Mouse (Mus musculus): ENCODE results near the gene Kcnip2. TPM values are rescaled to one million over a fixed set of nuclear protein-coding genes. Genes with fewer than 3 reads are reported as not detected.
A peak's percentile ranks its signal among the peaks of the same experiment; 100 is the strongest.

Gene Kcnip2
- not detected in 2 replicates for total RNA-seq (2017)

DNA sequence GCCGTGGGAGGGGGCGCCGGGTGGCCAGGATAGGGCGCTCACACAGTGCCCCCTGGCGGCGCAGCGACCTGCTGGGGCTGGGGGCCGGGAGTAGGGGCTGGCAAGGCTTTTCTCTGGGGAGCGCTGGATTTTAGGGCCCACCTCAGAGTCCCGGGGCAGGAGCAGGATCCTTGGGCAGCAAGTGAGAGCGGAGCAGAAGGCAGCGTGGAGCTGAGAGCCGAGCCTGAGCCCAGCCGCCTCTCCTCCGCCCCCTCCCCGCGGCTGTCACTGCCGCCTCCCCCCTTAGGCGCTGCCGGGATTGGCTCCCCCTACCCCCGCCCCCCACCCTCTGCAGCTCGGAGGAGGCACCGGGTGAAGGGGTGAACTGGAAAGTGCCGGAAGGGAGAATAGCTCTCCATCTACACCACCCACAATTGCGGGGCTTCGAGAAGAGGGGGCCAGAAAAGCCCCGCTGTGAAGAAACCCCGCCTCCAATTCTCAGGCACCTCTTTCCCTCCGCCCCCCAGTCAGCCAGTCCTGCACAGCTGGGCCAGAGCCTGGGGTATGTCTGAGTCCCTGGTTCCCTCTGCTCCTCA is at the start of gene Kcnip2:
TSS of gene Kcnip2 (minus strand) at position 231 of the 575 bp plus-strand sequence.
- ATAC-seq (replicated peaks; ENCODE audit: low read depth, poor library complexity, severe bottlenecking), result no peak

DNA sequence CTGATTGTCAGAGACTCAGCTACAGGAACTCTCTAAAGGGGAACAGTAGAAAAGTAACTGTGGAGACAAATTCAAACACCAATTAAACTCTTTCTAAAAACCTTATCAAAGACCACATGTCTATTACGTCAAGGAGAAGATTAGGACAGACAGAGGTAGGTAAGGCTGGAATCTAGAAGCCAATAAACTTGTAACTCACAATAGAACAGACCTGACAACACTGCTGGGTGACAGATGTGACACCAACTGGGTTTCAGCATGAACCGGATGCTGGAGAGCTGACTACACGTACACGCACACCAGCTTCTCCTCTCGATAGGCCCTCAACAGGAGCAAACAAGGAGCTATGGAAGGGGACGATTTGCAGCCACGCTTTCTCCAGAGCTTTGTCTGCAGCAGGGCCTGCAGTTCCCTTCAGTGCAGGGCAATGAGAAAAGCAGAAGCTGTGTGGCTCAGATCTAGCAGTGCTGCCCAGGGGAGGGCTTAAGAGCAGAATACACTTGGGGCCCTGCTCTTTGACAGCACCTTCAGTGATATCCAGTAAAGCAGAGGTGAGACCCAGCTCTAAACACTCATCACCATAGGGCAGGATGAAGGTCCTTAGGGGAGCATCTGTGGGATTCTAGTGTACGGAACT is 39.5 kb upstream of the Kcnip2 start:
- 0 out of 2 replicates have a peak, but pooled peaks have one; percentile 47 for ATAC-seq (replicated peaks; ENCODE audit: low read depth, poor library complexity, severe bottlenecking)

DNA sequence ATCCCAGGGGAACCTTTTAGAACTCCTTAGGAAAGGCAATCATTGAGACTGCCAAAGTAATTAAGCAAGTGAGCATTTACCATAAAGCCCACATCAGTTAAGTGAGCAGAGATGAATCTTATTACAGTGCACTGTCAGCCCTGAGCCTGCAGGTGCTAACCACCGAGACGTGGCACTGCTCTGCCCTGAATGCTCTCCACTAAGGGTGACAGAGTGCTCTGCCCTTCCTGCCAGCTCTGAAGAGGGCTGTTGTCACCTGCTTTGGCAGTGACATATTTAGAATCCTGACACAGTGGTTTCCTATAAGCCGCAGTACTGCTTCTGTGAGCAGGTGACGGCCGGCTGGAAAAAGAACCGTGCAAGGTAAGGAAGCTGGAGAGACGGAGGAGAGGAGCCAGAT is 38.7 kb upstream of the Kcnip2 start:
- no peak for ATAC-seq (replicated peaks; ENCODE audit: low read depth, poor library complexity, severe bottlenecking)

GRCm38 (mm10) chr19:45847733-45848093 is 31.9 kb upstream of the Kcnip2 start:
- no peak for ATAC-seq (replicated peaks; ENCODE audit: low read depth, poor library complexity, severe bottlenecking)

GRCm38 (mm10) chr19:45847016-45847732 is 31.3 kb upstream of the Kcnip2 start:
- no peak for ATAC-seq (replicated peaks; ENCODE audit: low read depth, poor library complexity, severe bottlenecking)

- no peak for ATAC-seq (replicated peaks; ENCODE audit: low read depth, poor library complexity, severe bottlenecking)
These were observed 28.3 kb upstream of the Kcnip2 start for GRCm38 (mm10) chr19:45844209-45844608.

DNA sequence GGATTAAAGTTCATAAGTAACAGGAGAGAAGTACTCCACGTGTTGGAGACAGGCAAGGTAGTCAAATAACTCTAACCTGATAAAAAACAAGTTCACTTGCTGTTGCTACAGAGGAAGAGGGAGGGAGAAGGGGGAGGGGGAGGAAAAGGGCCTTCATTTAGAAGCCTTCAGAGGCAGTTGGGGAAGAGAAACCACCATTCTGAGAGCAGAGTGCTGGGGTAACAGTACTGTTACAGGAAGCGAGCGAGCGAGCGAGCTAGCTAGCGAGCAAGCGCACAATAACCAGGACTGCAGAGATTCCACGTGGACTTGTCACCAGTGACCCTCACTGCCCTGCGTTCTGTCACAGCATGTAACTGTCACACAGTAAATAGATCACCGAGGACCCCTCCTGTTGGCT is 27.6 kb upstream of the Kcnip2 start:
- ATAC-seq (replicated peaks; ENCODE audit: low read depth, poor library complexity, severe bottlenecking), result peak; percentile 91

- ATAC-seq (replicated peaks; ENCODE audit: low read depth, poor library complexity, severe bottlenecking), result no peak
These were observed 21.5 kb upstream of the Kcnip2 start for GRCm38 (mm10) chr19:45837050-45837994.

GRCm38 (mm10) chr19:45835490-45835889 is 19.6 kb upstream of the Kcnip2 start:
- ATAC-seq (replicated peaks; ENCODE audit: low read depth, poor library complexity, severe bottlenecking), result no peak

DNA sequence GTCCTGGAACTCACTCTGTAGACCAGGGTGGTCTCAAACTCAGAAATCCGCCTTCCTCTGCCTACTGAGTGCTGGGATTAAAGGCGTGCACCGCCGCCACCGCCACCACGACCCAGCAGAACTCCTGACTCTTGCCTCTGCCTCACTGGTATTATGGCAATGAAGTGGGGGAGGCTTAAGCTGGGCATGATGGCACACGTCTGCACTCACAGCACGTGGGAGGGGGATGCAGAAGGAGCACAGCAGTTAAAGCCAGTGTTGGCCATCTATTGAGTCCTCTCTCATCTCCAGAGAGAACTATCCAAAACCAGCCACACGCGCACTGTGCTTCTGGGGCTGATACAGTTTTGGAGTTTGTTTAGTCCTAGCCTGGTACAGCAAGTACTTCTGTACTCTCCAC is 17.8 kb upstream of the Kcnip2 start:
- no peak for ATAC-seq (replicated peaks; ENCODE audit: low read depth, poor library complexity, severe bottlenecking)

DNA sequence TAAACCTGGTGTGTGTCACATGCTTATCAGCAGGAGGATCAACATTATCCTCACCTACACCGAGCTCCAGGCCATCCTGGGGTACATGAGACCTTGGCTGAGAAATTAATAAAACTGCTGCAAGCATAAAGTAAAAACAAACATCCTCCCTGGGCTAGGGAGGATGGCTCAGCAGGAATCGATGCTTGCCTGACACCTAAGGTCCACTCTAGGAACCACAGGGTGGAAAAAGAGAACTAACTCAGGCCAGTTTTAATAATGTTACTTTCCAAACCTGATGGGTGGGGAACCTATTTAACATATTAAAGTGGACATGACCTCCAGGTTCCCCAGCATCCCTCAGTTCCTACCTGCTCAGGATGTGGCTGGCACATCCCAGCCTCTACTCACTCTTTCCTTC is 14.8 kb upstream of the Kcnip2 start:
- no peak for ATAC-seq (replicated peaks; ENCODE audit: low read depth, poor library complexity, severe bottlenecking)

GRCm38 (mm10) chr19:45827736-45828135 is 11.9 kb upstream of the Kcnip2 start:
- no peak for ATAC-seq (replicated peaks; ENCODE audit: low read depth, poor library complexity, severe bottlenecking)

GRCm38 (mm10) chr19:45827125-45827524 is 11.3 kb upstream of the Kcnip2 start:
- no peak for ATAC-seq (replicated peaks; ENCODE audit: low read depth, poor library complexity, severe bottlenecking)

- no peak for ATAC-seq (replicated peaks; ENCODE audit: low read depth, poor library complexity, severe bottlenecking)
These were observed 10.3 kb upstream of the Kcnip2 start for GRCm38 (mm10) chr19:45826146-45826545.

- no peak for ATAC-seq (replicated peaks; ENCODE audit: low read depth, poor library complexity, severe bottlenecking)
These were observed 6.0 kb upstream of the Kcnip2 start for GRCm38 (mm10) chr19:45821832-45822231.

- no peak for ATAC-seq (replicated peaks; ENCODE audit: low read depth, poor library complexity, severe bottlenecking)
These were observed 2.1 kb upstream of the Kcnip2 start for GRCm38 (mm10) chr19:45817816-45818490.

DNA sequence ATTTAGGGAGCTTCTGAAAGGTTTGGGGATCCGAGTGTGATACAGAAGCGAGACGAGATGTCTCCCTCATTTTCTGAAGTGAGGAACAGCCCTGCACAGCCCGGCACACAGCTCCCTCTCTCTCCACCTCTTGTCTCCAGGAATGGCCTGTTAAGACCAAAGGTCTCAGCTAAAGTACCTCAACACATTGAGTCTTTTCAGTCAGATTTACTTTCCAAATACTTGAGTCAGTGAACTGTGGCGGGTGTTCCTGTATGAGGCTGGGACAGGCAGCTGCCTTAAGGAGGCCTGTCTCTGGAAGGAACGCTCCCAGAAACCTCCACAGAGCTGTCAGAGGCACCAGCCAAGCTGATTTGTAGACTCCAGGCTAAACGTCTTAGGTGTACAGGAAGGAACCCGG is 866 bp upstream of the Kcnip2 start:
- no peak for ATAC-seq (replicated peaks; ENCODE audit: low read depth, poor library complexity, severe bottlenecking)

DNA sequence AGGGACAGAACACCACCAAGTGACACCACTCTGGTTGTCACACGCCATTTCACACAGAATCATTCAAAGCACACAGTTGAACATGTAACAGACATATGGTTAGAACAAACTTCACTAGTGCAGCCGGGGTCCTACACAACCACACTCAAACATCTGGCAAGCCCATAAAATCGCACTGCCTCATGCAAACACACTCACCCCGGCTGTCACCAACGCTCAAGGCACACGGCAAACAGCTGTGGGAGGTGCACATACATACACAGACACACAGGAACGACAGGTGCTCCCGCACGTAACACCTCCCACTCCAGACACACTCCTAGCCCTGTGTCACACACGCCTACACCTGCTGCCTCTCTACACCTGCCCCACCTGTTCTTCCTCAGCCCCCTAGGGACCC is 691 bp downstream of the Kcnip2 start:
- no peak for ATAC-seq (replicated peaks; ENCODE audit: low read depth, poor library complexity, severe bottlenecking)

- ATAC-seq (replicated peaks; ENCODE audit: low read depth, poor library complexity, severe bottlenecking), result no peak
These were observed 2.1 kb downstream of the Kcnip2 start for GRCm38 (mm10) chr19:45813801-45814200.

DNA sequence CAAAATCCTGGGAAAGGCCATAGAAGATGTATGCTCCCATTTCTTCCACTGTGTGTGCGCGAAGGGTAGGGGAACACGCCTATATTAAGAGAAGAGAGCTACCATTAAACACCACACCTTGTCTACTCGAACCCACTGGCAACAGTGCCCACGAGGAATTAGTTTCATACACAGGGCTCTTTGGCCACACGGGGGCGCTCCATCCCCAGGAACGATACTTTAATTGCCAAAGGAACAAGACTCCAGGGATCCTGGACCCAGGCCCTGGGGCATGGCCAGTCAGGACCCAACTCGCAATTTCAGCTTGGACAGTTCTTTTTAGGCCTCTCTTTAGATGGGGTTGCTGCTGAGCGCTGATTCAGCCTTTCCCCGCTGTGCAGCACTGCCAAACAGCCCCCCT is 2.6 kb downstream of the Kcnip2 start:
- ATAC-seq (replicated peaks; ENCODE audit: low read depth, poor library complexity, severe bottlenecking), result peak; percentile 46
